Mouse (Mus musculus) heart, postnatal 0 days (tissue): ENCODE measurements around the gene Srebf2.
A peak's percentile ranks its signal among the peaks of the same experiment; 100 is the strongest.

Source experiments
- CTCF ChIP-seq: IDR thresholded peaks from 2 replicates; pipeline ENCODE4 v1.5.1; 2016; ENCODE audit warnings: antibody characterized with exemption, control low read depth, low read depth
- EP300 ChIP-seq: IDR thresholded peaks from 2 replicates; pipeline ENCODE4 v1.6.1; 2016; ENCODE audit warnings: antibody characterized with exemption, low read depth

DNA sequence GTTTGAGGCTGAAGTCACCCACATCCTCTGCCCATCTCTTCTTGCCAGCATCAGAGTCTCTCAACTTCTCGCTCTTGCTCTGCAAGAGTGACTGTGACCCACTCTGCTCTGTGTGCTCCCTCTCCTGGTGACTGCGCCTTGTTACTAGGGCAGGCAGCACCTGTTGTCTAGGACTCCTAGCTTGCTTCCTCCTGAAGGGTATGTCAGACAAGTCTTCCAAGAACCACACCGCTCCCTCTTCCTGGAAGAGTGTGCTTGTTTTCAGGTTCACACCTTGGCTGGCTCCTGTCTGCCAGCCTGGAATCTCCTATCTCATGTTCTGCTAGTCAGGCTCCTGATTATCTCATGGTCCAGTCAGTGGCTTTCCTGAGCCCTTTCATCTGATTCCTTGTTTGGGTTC is 6.6 kb upstream of the Srebf2 start:
- TF ChIP-seq CTCF (peak; percentile 32; the same call in 1 of the 2 replicates), EP300 (no peak)
